Mouse (Mus musculus) MEL (cell line): ENCODE measurements around the gene Pmch. TPM values are rescaled to one million over a fixed set of nuclear protein-coding genes. Genes with fewer than 3 reads are reported as not detected.

Experiments
- DNase-seq: peaks from one replicate; pipeline ENCODE4 v3.0.0; 2011; ENCODE audit warnings: low read depth, low spot score
- H3K27ac ChIP-seq: 2 replicates; pipeline ENCODE4 v1.5.1; 2012; ENCODE audit warnings: low read depth, mild to moderate bottlenecking, control low read depth, low read length, moderate library complexity; ENCODE audit not compliant: control insufficient read depth
- H3K27me3 ChIP-seq, 2 experiments: fragments of 150-350 bp in 1 of 2; sonication (generic) in 1 of 2; 2 replicates each; pipeline ENCODE4 v1.6.1; 2012; ENCODE audit warnings: low read length in 2 of 2, mild to moderate bottlenecking in 2 of 2, improper control_type of control experiment in 1 of 2, moderate library complexity in 1 of 2; ENCODE audit not compliant: insufficient read depth in 2 of 2, control insufficient read depth in 1 of 2
- H3K36me3 ChIP-seq, 2 experiments: 2 replicates each; pipeline ENCODE4 v1.6.1; 2012 to 2014; ENCODE audit warnings: low read length in 2 of 2, improper control_type of control experiment in 1 of 2, inconsistent platforms in 1 of 2, mild to moderate bottlenecking in 1 of 2; ENCODE audit not compliant: insufficient read depth in 2 of 2, control insufficient read depth in 1 of 2
- H3K4me1 ChIP-seq, 2 experiments: fragments of 150-350 bp in 1 of 2; sonication (generic) in 1 of 2; 2 replicates each; pipeline ENCODE4 v1.6.1; 2012; ENCODE audit warnings: low read length in 2 of 2, improper control_type of control experiment in 1 of 2, mild to moderate bottlenecking in 1 of 2; ENCODE audit not compliant: insufficient read depth in 2 of 2, control insufficient read depth in 1 of 2
- H3K4me3 ChIP-seq, 2 experiments: fragments of 150-350 bp in 1 of 2; sonication (generic) in 1 of 2; 2 replicates each; pipeline ENCODE4 v1.5.1; 2012; ENCODE audit warnings: low read depth in 2 of 2, low read length in 2 of 2, mild to moderate bottlenecking in 2 of 2, moderate library complexity in 2 of 2, control low read depth in 1 of 2, improper control_type of control experiment in 1 of 2; ENCODE audit not compliant: control insufficient read depth in 1 of 2, insufficient read depth in 1 of 2
- H3K79me2 ChIP-seq: 2 replicates; pipeline ENCODE4 v1.6.1; 2012; ENCODE audit warnings: mild to moderate bottlenecking, low read length, moderate library complexity; ENCODE audit not compliant: control insufficient read depth, poor library complexity, insufficient read depth
- H3K9ac ChIP-seq: 2 replicates; pipeline ENCODE4 v1.6.1; 2012; ENCODE audit warnings: low read depth, mild to moderate bottlenecking, control low read depth, low read length, moderate library complexity; ENCODE audit not compliant: control insufficient read depth, poor library complexity, severe bottlenecking
- H3K9me3 ChIP-seq: fragments of 150-350 bp; sonication (generic); replicated peaks from 2 replicates; pipeline ENCODE4 v1.6.1; 2012; ENCODE audit warnings: mild to moderate bottlenecking, low read length, improper control_type of control experiment, moderate library complexity; ENCODE audit not compliant: insufficient read depth
- E2F4 ChIP-seq: IDR thresholded peaks from 2 replicates; pipeline ENCODE4 v1.6.1; 2011; ENCODE audit warnings: low read depth, low read length, improper control_type of control experiment, borderline replicate concordance
- EP300 ChIP-seq, 2 experiments: IDR thresholded peaks; 2 replicates each; pipeline ENCODE4 v1.6.1; 2011; ENCODE audit warnings: improper control_type of control experiment in 2 of 2, low read length in 2 of 2, low read depth in 1 of 2, mild to moderate bottlenecking in 1 of 2
- ETS1 ChIP-seq: IDR thresholded peaks from 2 replicates; pipeline ENCODE4 v1.6.1; 2012; ENCODE audit warnings: low read depth, mild to moderate bottlenecking, inconsistent platforms, low read length, improper control_type of control experiment, moderate library complexity
- GABPA ChIP-seq: IDR thresholded peaks from 2 replicates; pipeline ENCODE4 v1.6.1; 2012; ENCODE audit warnings: low read depth, mild to moderate bottlenecking, inconsistent platforms, low read length, improper control_type of control experiment, moderate library complexity
- HCFC1 ChIP-seq: IDR thresholded peaks from 2 replicates; pipeline ENCODE4 v1.6.1; 2012; ENCODE audit warnings: low read depth, mild to moderate bottlenecking, inconsistent platforms, low read length, improper control_type of control experiment, moderate library complexity
- JUND ChIP-seq: IDR thresholded peaks from 2 replicates; pipeline ENCODE4 v1.6.1; 2011; ENCODE audit warnings: low read depth, mild to moderate bottlenecking, improper control_type of control experiment, low read length
- KAT2A ChIP-seq: conservative IDR thresholded peaks from 2 replicates; pipeline ENCODE4 v1.6.1; 2012; ENCODE audit warnings: low read depth, low read length, improper control_type of control experiment, inconsistent platforms
- MAFK ChIP-seq: IDR thresholded peaks from 2 replicates; pipeline ENCODE4 v1.6.1; 2011; ENCODE audit warnings: low read depth, mild to moderate bottlenecking, low read length, improper control_type of control experiment, borderline replicate concordance
- MYB ChIP-seq: IDR thresholded peaks from 2 replicates; pipeline ENCODE4 v1.6.1; 2011; ENCODE audit warnings: mild to moderate bottlenecking, low read depth, low read length, improper control_type of control experiment
- MYC ChIP-seq: IDR thresholded peaks from 2 replicates; pipeline ENCODE4 v1.6.1; 2011; ENCODE audit warnings: low read depth, mild to moderate bottlenecking, low read length, improper control_type of control experiment, moderate library complexity
- POLR2A ChIP-seq, 2 experiments: IDR thresholded peaks; 2 replicates each; pipeline ENCODE4 v1.6.1; 2011 to 2012; ENCODE audit warnings: low read length in 2 of 2, mild to moderate bottlenecking in 2 of 2, control low read depth in 1 of 2, improper control_type of control experiment in 1 of 2, low read depth in 1 of 2, moderate library complexity in 1 of 2; ENCODE audit not compliant: control insufficient read depth in 1 of 2, insufficient read depth in 1 of 2, poor library complexity in 1 of 2
- POLR2AphosphoS2 ChIP-seq: IDR thresholded peaks from 2 replicates; pipeline ENCODE4 v1.6.1; 2011; ENCODE audit warnings: low read length, improper control_type of control experiment
- POLR2AphosphoS5 ChIP-seq: IDR thresholded peaks from 2 replicates; pipeline ENCODE4 v1.6.1; 2012; ENCODE audit warnings: low read depth, borderline replicate concordance, mild to moderate bottlenecking, inconsistent platforms, low read length, moderate library complexity, mixed read lengths
- RAD21 ChIP-seq: IDR thresholded peaks from 2 replicates; pipeline ENCODE4 v1.6.1; 2011; ENCODE audit warnings: mild to moderate bottlenecking, low read depth, low read length, improper control_type of control experiment
- TAL1 ChIP-seq: IDR thresholded peaks from 2 replicates; pipeline ENCODE4 v1.6.1; 2012; ENCODE audit warnings: mild to moderate bottlenecking, inconsistent platforms, low read length, moderate library complexity, mixed read lengths
- TBP ChIP-seq: IDR thresholded peaks from 2 replicates; pipeline ENCODE4 v1.8.0; 2011; ENCODE audit warnings: low read depth, low read length, improper control_type of control experiment
- UBTF ChIP-seq: IDR thresholded peaks from 2 replicates; pipeline ENCODE4 v1.6.1; 2012; ENCODE audit warnings: low read depth, mild to moderate bottlenecking, inconsistent platforms, low read length, improper control_type of control experiment, moderate library complexity, borderline replicate concordance; ENCODE audit not compliant: insufficient read depth
- USF1 ChIP-seq: IDR thresholded peaks from 2 replicates; pipeline ENCODE4 v1.6.1; 2014; ENCODE audit warnings: low read depth, mild to moderate bottlenecking, inconsistent platforms, low read length, improper control_type of control experiment, moderate library complexity
- ZC3H11A ChIP-seq: IDR thresholded peaks from 2 replicates; pipeline ENCODE4 v1.6.1; 2012; ENCODE audit warnings: low read depth, mild to moderate bottlenecking, inconsistent platforms, low read length, improper control_type of control experiment
- ZMIZ1 ChIP-seq: IDR thresholded peaks from 2 replicates; pipeline ENCODE4 v1.6.1; 2012; ENCODE audit warnings: low read depth, mild to moderate bottlenecking, inconsistent platforms, low read length, improper control_type of control experiment, moderate library complexity
- ZNF384 ChIP-seq: IDR thresholded peaks from 2 replicates; pipeline ENCODE4 v1.6.1; 2012; ENCODE audit warnings: low read depth, mild to moderate bottlenecking, inconsistent platforms, low read length, improper control_type of control experiment
- polyA plus RNA-seq, 2 experiments: library from polyadenylated mRNA; stranded (reverse) in 1 of 2; unstranded in 1 of 2; fragments of >175 nt in 1 of 2; fragments of >200 nt in 1 of 2; gene quantifications; 2 replicates each; pipeline versions ENCODE4 v1.2.1 to v1.2.4; 2012; ENCODE audit warnings: low replicate concordance in 2 of 2, low read depth in 1 of 2; ENCODE audit not compliant: insufficient read length in 2 of 2, insufficient read depth in 1 of 2, missing spikeins in 1 of 2
- total RNA-seq: library from RNA; depleted of rRNA; stranded (reverse); fragments of 300-350 nt; gene quantifications from 2 replicates; pipeline ENCODE4 v1.2.3, GENCODE M21; 2012

Pmch gene
- total and polyA plus RNA-seq, 3 experiments: 1.8 TPM; not detected in 2

GRCm38 (mm10) chr10:88064872-88065271 is 26.0 kb upstream of the Pmch start:
- TF ChIP-seq TBP: no peak
- TF ChIP-seq MYB: no peak
- TF ChIP-seq HCFC1: no peak
- no peak for TF ChIP-seq KAT2A
- TF ChIP-seq POLR2AphosphoS2: no peak
- TF ChIP-seq RAD21: no peak
- no peak for TF ChIP-seq E2F4
- TF ChIP-seq ZC3H11A: no peak
- TF ChIP-seq MAFK: no peak
- no peak for TF ChIP-seq JUND
- no peak for TF ChIP-seq USF1
- TF ChIP-seq EP300 (IDR thresholded peaks at IDR 0.05; ENCODE audit: low read depth in 1 of 2, low read length in 2 of 2): no peak
- TF ChIP-seq GABPA: no peak
- H3K4me1 ChIP-seq: no peaks in the 10 kb centered on the region
- no peaks in the 10 kb centered on the region for H3K36me3 ChIP-seq

GRCm38 (mm10) chr10:88067377-88067776 is 23.5 kb upstream of the Pmch start:
- H3K27ac ChIP-seq: no peak overlapping the region
- H3K9me3 ChIP-seq: no peaks in the 10 kb centered on the region
- no peak overlapping the region for H3K4me3 ChIP-seq
- H3K4me1 ChIP-seq: no peaks in the 10 kb centered on the region
- H3K27me3 ChIP-seq: no peaks in the 10 kb centered on the region; a peak in 2 of 4 replicates
- H3K9ac ChIP-seq: no peak overlapping the region
- TF ChIP-seq POLR2A (IDR thresholded peaks at IDR 0.05; ENCODE audit: control insufficient read depth in 1 of 2, insufficient read depth in 1 of 2, low read depth in 1 of 2, low read length in 2 of 2, poor library complexity in 1 of 2): no peak
- TF ChIP-seq ZNF384: no peak
- TF ChIP-seq POLR2AphosphoS5: no peak
- TF ChIP-seq TAL1: no peak
- TF ChIP-seq ZMIZ1: no peak
- TF ChIP-seq USF1: no peak
- no peak for TF ChIP-seq UBTF
- no peak for TF ChIP-seq EP300 (IDR thresholded peaks at IDR 0.05; ENCODE audit: low read depth in 1 of 2, low read length in 2 of 2)
- TF ChIP-seq ETS1: no peak
- no peak for TF ChIP-seq MYC
- H3K36me3 ChIP-seq: no peaks in the 10 kb centered on the region
- H3K79me2 ChIP-seq: no peaks in the 10 kb centered on the region
- no peak for DNase-seq

More at GRCm38 (mm10) chr10:88064872-88065271, 26.0 kb upstream of the Pmch start:
- Histone ChIP-seq H3K27me3 (no peaks in the 10 kb centered on the region; a peak in 2 of 4 replicates), H3K9ac (no peak overlapping the region), H3K9me3 (no peaks in the 10 kb centered on the region), H3K27ac (no peak overlapping the region), H3K79me2 (no peaks in the 10 kb centered on the region), H3K4me3 (no peak overlapping the region)
- no peak for DNase-seq
